Mouse (Mus musculus) kidney, embryonic 14.5 days (tissue): ENCODE results near the gene Smg1. TPM values are rescaled to one million over a fixed set of nuclear protein-coding genes. Genes with fewer than 3 reads are reported as not detected.

ENCODE experiments used
- ATAC-seq: fragments of 200-750 bp; cut with Nextera tagmentation; 2 replicates; pipeline ENCODE4 v1.8.0; 2017; ENCODE audit warnings: moderate number of reproducible peaks, mild to moderate bottlenecking, moderate TSS enrichment, moderate library complexity; ENCODE audit not compliant: low FRiP score, low TSS enrichment
- H3K27ac ChIP-seq: fragments of 300-500 bp; sonication (generic); 2 replicates; pipeline ENCODE4 v1.5.1; 2014; ENCODE audit warnings: low read depth, mild to moderate bottlenecking, low read length, moderate library complexity, mixed read lengths
- H3K27me3 ChIP-seq: fragments of 300-500 bp; sonication (generic); 2 replicates; pipeline ENCODE4 v1.6.1; 2014; ENCODE audit warnings: mild to moderate bottlenecking, low read length; ENCODE audit not compliant: control insufficient read depth, insufficient read depth
- H3K36me3 ChIP-seq: fragments of 300-500 bp; sonication (generic); 2 replicates; pipeline ENCODE4 v1.6.1; 2014; ENCODE audit warnings: low read length, mixed read lengths; ENCODE audit not compliant: control insufficient read depth, insufficient read depth
- H3K4me1 ChIP-seq: fragments of 300-500 bp; sonication (generic); 2 replicates; pipeline ENCODE4 v1.6.1; 2014; ENCODE audit warnings: low read length, mixed read lengths; ENCODE audit not compliant: control insufficient read depth, insufficient read depth
- H3K4me2 ChIP-seq: fragments of 300-500 bp; sonication (generic); replicated peaks from 2 replicates; pipeline ENCODE4 v1.6.1; 2014; ENCODE audit warnings: low read depth, mild to moderate bottlenecking, low read length
- H3K4me3 ChIP-seq: fragments of 300-500 bp; sonication (generic); 2 replicates; pipeline ENCODE4 v1.5.1; 2014; ENCODE audit warnings: mild to moderate bottlenecking, low read length
- H3K9ac ChIP-seq: fragments of 300-500 bp; sonication (generic); 2 replicates; pipeline ENCODE4 v1.6.1; 2014; ENCODE audit warnings: low read depth, mild to moderate bottlenecking, low read length, moderate library complexity
- H3K9me3 ChIP-seq: fragments of 300-500 bp; sonication (generic); 2 replicates; pipeline ENCODE4 v1.6.1; 2016; ENCODE audit warnings: low read length; ENCODE audit not compliant: control insufficient read depth
- WGBS: fragments of 180-500 bp; shearing (Covaris S2); extraction: QIAGEN DNeasy Blood & Tissue Kit; methylation state at CpG from one replicate; pipeline ENCODE4 v1.1.7; 2014; 5-methylcytosine and 5-hydroxymethylcytosine counted together
- polyA plus RNA-seq: library from polyadenylated mRNA; unstranded; fragments of >200 nt; fragmentation: Nextera tagmentation; extraction: Ambion mirVana; gene quantifications from 2 replicates; pipeline ENCODE4 v1.2.1, GENCODE M21; 2014

Smg1 gene
- polyA plus RNA-seq, 1 experiment from 2014 or later = 35.3 TPM

- Histone ChIP-seq H3K4me2 (no peak overlapping the region), H3K4me3 (no peak overlapping the region), H3K9ac (no peak overlapping the region), H3K27ac (no peak overlapping the region), H3K9me3 (no peaks in the 10 kb centered on the region), H3K27me3 (no peaks in the 10 kb centered on the region), H3K36me3 (peaks cover 77% of the 10 kb centered on the region), H3K4me1 (peaks cover 14% of the 10 kb centered on the region)
- WGBS = 94% methylated on average over 7 of the region's 7 CpGs
- ATAC-seq = no peak
Measured at GRCm38 (mm10) chr7:118122235-118122634, 121.2 kb downstream of the Smg1 start.

GRCm38 (mm10) chr7:118120654-118121053 lies 122.8 kb downstream of the Smg1 start:
- Histone ChIP-seq H3K27me3 (no peaks in the 10 kb centered on the region), H3K4me3 (no peak overlapping the region), H3K4me2 (no peak overlapping the region), H3K9me3 (no peaks in the 10 kb centered on the region), H3K9ac (no peak overlapping the region), H3K27ac (no peak overlapping the region), H3K4me1 (peaks cover 8% of the 10 kb centered on the region; the same call in 1 of the 2 replicates), H3K36me3 (peaks cover 63% of the 10 kb centered on the region)
- WGBS = 82% methylated on average over 1 of the region's 1 CpGs
- no peak for ATAC-seq

GRCm38 (mm10) chr7:118119946-118120345 lies 123.5 kb downstream of the Smg1 start:
- Histone ChIP-seq H3K36me3 (peaks cover 62% of the 10 kb centered on the region), H3K9ac (no peak overlapping the region; the same call in 1 of the 2 replicates), H3K4me2 (no peak overlapping the region), H3K4me1 (peaks cover 8% of the 10 kb centered on the region; the same call in 1 of the 2 replicates), H3K4me3 (no peak overlapping the region), H3K9me3 (no peaks in the 10 kb centered on the region), H3K27me3 (no peaks in the 10 kb centered on the region), H3K27ac (peak overlapping the region; percentile 24; the same call in 1 of the 2 replicates)
- no peak for ATAC-seq
- 57% methylated on average over 5 of the region's 5 CpGs for WGBS

GRCm38 (mm10) chr7:118119142-118119541 lies 124.3 kb downstream of the Smg1 start:
- WGBS = 67% methylated on average over 2 of the region's 2 CpGs
- Histone ChIP-seq H3K4me2 (no peak overlapping the region), H3K27me3 (no peaks in the 10 kb centered on the region), H3K36me3 (peaks cover 65% of the 10 kb centered on the region), H3K4me1 (peaks cover 12% of the 10 kb centered on the region), H3K9me3 (no peaks in the 10 kb centered on the region), H3K4me3 (no peak overlapping the region), H3K9ac (no peak overlapping the region), H3K27ac (no peak overlapping the region)
- ATAC-seq = no peak

DNA sequence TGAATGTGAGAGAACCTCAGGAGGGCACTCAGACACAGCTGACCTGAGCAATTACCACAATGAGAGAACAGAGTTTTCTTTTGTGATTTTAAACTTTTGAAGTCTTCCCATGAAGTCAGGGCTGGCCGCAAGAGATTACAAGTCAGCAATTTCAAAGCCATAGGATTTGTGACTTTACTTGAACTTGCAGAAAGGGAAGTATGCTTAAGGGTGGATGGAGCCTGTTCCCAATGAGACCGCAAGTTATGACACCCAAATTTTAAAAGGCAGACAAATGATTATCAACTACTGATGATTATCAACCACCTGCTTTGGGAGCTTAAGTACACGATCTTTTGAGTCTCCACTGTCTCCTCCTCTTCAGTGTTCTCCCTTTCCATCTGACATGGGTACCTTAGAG lies 125.0 kb downstream of the Smg1 start:
- WGBS = 76% methylated on average over 3 of the region's 3 CpGs
- H3K27me3 ChIP-seq = no peaks in the 10 kb centered on the region
- peaks cover 65% of the 10 kb centered on the region for H3K36me3 ChIP-seq
- H3K9me3 ChIP-seq = no peaks in the 10 kb centered on the region
- no peak overlapping the region for H3K9ac ChIP-seq
- H3K27ac ChIP-seq = no peak overlapping the region
- no peak overlapping the region for H3K4me3 ChIP-seq
- ATAC-seq = no peak
- peaks cover 19% of the 10 kb centered on the region for H3K4me1 ChIP-seq
- no peak overlapping the region for H3K4me2 ChIP-seq

DNA sequence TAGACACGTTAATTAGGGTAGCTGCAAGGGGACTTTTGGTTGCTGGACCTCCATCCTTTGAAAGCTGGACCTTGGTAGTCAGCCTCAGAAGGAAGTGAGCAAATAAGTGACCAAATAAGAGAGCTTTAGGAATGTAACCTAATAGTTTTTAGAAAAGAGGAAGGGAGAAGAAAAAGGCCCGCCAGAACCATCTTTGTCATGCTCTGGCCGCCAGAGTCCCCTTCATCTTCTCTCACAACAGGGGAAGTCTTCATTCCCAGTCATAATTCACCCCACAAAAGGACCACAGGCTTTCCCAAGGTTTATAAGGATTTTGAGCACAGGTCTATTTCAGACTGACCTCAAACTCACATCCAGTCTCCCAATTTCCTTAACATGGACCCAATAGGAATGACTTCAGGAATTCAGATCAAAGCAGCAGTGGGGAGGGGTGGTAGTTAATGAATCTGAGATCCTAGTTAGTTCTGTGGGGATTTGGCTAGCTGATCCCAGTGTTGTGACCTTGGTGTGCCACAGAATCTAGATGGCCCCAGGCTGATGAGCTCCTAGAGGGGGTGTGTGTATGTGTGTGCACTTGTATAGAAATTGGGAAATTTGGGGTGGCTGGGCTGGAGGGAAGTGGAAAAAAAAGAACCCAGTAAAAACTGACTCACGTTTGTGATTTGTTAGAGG lies 125.8 kb downstream of the Smg1 start:
- Histone ChIP-seq H3K4me1 (peaks cover 21% of the 10 kb centered on the region), H3K9ac (no peak overlapping the region), H3K4me3 (no peak overlapping the region), H3K4me2 (no peak overlapping the region), H3K9me3 (no peaks in the 10 kb centered on the region), H3K36me3 (peaks cover 67% of the 10 kb centered on the region), H3K27ac (peak overlapping the region; percentile 59; the same call in 1 of the 2 replicates), H3K27me3 (no peaks in the 10 kb centered on the region)
- 43% methylated on average over 4 of the region's 4 CpGs for WGBS
- no peak for ATAC-seq

- Histone ChIP-seq H3K27ac (peak overlapping the region; percentile 59; the same call in 1 of the 2 replicates), H3K9me3 (no peaks in the 10 kb centered on the region), H3K4me1 (peaks cover 21% of the 10 kb centered on the region), H3K9ac (no peak overlapping the region), H3K27me3 (no peaks in the 10 kb centered on the region), H3K4me2 (peak overlapping the region; percentile 48), H3K36me3 (peaks cover 68% of the 10 kb centered on the region), H3K4me3 (peak overlapping the region; percentile 92; the same call in 1 of the 2 replicates)
- ATAC-seq = peak; percentile 16; the same call in 1 of the 2 replicates
- WGBS = 10% methylated on average over 8 of the region's 8 CpGs
Measured at GRCm38 (mm10) chr7:118116787-118117538, 126.5 kb downstream of the Smg1 start.

DNA sequence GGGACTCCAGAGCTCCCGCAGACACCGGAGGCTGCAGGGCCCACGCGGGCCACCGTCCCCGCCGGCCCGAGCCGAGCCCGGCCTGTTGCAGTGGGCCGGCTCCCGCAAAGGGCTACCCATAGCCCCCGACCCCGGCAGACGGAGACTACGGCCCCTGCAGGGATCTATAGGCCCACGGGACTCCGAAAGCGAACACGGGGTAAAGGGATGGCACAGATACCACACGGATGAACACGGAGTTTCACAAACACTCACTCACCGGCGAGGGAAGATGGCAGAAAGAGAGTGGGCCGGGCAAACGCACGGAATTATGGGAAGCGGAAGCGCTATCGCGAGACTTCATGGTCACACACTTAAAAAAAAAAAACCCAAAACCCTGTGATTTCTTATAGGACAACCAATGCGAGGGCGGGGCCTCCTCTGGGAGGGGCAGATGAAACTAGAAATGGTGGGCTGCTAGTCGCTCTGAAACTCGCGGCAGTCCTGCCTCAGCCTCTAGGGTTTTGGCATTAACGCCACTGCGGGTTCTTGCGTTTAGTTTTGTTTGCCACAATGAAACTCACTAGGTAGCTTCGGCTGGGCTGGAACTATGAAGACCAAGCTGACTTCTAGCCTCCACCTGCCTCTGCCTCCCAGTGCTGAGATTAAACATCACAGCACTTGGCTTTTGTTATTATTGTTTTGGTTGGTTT lies 127.4 kb downstream of the Smg1 start, which contains the start of gene Rps15a:
TSS of gene Rps15a (minus strand) at position 312 of the 692 bp plus-strand sequence.
- peak within 1 kb of the TSS; percentile 98 for H3K9ac ChIP-seq
- no peaks in the 10 kb centered on the region for H3K27me3 ChIP-seq
- under 1% methylated on average over 40 of the region's 40 CpGs for WGBS
- peak within 1 kb of the TSS; percentile 75 for H3K4me2 ChIP-seq
- H3K9me3 ChIP-seq = no peaks in the 10 kb centered on the region
- H3K4me1 ChIP-seq = peaks cover 21% of the 10 kb centered on the region
- peak; percentile 81 for ATAC-seq
- H3K4me3 ChIP-seq = peak within 1 kb of the TSS; percentile 92
- peak within 1 kb of the TSS; percentile 93 for H3K27ac ChIP-seq
- H3K36me3 ChIP-seq = peaks cover 68% of the 10 kb centered on the region
